Mouse (Mus musculus) layer of hippocampus, postnatal 36 days (tissue): ENCODE results near the gene Gm8797. TPM values are rescaled to one million over a fixed set of nuclear protein-coding genes. Genes with fewer than 3 reads are reported as not detected.
"Not testable (repeated sequence)": the region's sequence is repeated elsewhere in the genome, so short reads cannot be mapped to it uniquely, and the experiment has no call there.

Experiments
- DNase-seq, 2 experiments: peaks; one replicate each; pipeline ENCODE4 v3.0.0; 2022
- total RNA-seq, 2 experiments: library from RNA; stranded (reverse); gene quantifications; 2 replicates each; pipeline ENCODE4 v1.2.3; 2021

Gene Gm8797
- total RNA-seq, result 10 to 100 TPM; 20.0 to 21.0 TPM

GRCm38 (mm10) chr3:5750506-5750905 lies at the start of gene Gm8797:
Gene Gm8797, plus strand, starts transcription at chr3:5750806.
- not testable (repeated sequence) for DNase-seq

GRCm38 (mm10) chr3:5714481-5714880 lies 36.1 kb upstream of the Gm8797 start:
- DNase-seq, result no peak

DNA sequence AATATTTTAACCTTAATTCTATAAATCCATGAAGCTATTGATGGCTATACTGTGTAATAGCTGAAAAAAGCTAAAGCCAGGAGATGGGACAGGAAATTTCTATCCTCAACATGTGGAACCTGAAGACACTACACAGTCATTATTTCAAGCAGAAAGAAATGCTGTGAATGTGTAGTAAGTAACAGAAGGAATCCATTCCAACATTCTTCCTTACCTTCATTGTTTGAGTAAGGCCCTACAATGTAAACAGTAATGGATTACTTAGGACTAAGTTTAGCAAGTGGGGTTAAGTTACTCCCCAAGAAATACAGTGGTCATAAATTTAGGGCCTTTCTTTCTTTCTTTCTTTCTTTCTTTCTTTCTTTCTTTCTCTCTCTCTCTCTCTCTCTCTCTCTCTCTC lies 17.7 kb upstream of the Gm8797 start:
- DNase-seq, result no peak

GRCm38 (mm10) chr3:5754763-5755478 lies 4.3 kb downstream of the Gm8797 start:
- peak; percentile 53 to 58 for DNase-seq

GRCm38 (mm10) chr3:5766256-5766655 lies 15.7 kb downstream of the Gm8797 start:
- no peak for DNase-seq

GRCm38 (mm10) chr3:5776894-5777293 lies 26.3 kb downstream of the Gm8797 start:
- DNase-seq, result no peak
